Mouse (Mus musculus): ENCODE data around the gene Prpf19.

- TF ChIP-seq GATA1 (IDR thresholded peaks at IDR 0.05; ENCODE audit: low read length) = no peak
- TF ChIP-seq TAL1 (IDR thresholded peaks at IDR 0.05; ENCODE audit: low read length) = no peak
These were observed 19.3 kb downstream of the Prpf19 start for GRCm38 (mm10) chr19:10914291-10914690.
